Mouse (Mus musculus): Measurements from ENCODE around the gene Abcf2. TPM values are rescaled to one million over a fixed set of nuclear protein-coding genes. Genes with fewer than 3 reads are reported as not detected.
"Not testable (repeated sequence)": the region's sequence is repeated elsewhere in the genome, so short reads cannot be mapped to it uniquely, and the experiment has no call there.

Abcf2 gene
- polyA plus RNA-seq, 1 experiment from 2014 or later = 131 TPM

- Histone ChIP-seq H3K9ac (replicated peaks) (peak overlapping the region; percentile 84), H3K27ac (peak overlapping the region; percentile 76; the same call in 1 of the 2 replicates), H3K27me3 (no peaks in the 10 kb centered on the region), H3K9me3 (no peaks in the 10 kb centered on the region), H3K4me2 (peak overlapping the region; percentile 71), H3K36me3 (peaks cover 36% of the 10 kb centered on the region), H3K4me1 (replicated peaks) (peaks cover 12% of the 10 kb centered on the region), H3K4me3 (replicated peaks) (peak overlapping the region; percentile 75)
- ATAC-seq (ENCODE audit: insufficient number of reproducible peaks, insufficient read depth, low FRiP score, low TSS enrichment, low read depth) = peak; percentile 26
- WGBS = under 1% methylated on average over 32 of the region's 32 CpGs
These were observed 475 bp downstream of the Abcf2 start for GRCm38 (mm10) chr5:24576801-24577182.

- no peak for ATAC-seq (ENCODE audit: insufficient number of reproducible peaks, insufficient read depth, low FRiP score, low TSS enrichment, low read depth)
- H3K9ac ChIP-seq (replicated peaks) = peak overlapping the region; percentile 84
- WGBS = 90% methylated on average over 1 of the region's 1 CpGs
These were observed 1.3 kb downstream of the Abcf2 start for GRCm38 (mm10) chr5:24575948-24576347.

GRCm38 (mm10) chr5:24556709-24557108, 20.6 kb downstream of the Abcf2 start, which contains the start of gene 4931409K22Rik:
Gene 4931409K22Rik (minus strand): TSS chr5:24556809.
- H3K27ac ChIP-seq = no peak within 1 kb of the TSS
- H3K27me3 ChIP-seq = no peaks in the 10 kb centered on the region
- no peaks in the 10 kb centered on the region for H3K9me3 ChIP-seq
- H3K4me1 ChIP-seq (replicated peaks) = peaks cover 24% of the 10 kb centered on the region
- no peak within 1 kb of the TSS for H3K4me3 ChIP-seq (replicated peaks)
- H3K4me2 ChIP-seq = no peak within 1 kb of the TSS
- no peak within 1 kb of the TSS for H3K9ac ChIP-seq (replicated peaks)
- ATAC-seq (ENCODE audit: insufficient number of reproducible peaks, insufficient read depth, low FRiP score, low TSS enrichment, low read depth) = no peak
- 73% methylated on average over 2 of the region's 2 CpGs for WGBS
- no peaks in the 10 kb centered on the region for H3K36me3 ChIP-seq

More at GRCm38 (mm10) chr5:24575948-24576347, 1.3 kb downstream of the Abcf2 start:
- Histone ChIP-seq H3K4me3 (replicated peaks) (peak overlapping the region; percentile 75), H3K27ac (no peak overlapping the region), H3K9me3 (no peaks in the 10 kb centered on the region), H3K27me3 (no peaks in the 10 kb centered on the region), H3K4me1 (replicated peaks) (peaks cover 12% of the 10 kb centered on the region), H3K36me3 (peaks cover 44% of the 10 kb centered on the region), H3K4me2 (peak overlapping the region; percentile 71)

- not testable (repeated sequence) for H3K9ac ChIP-seq (replicated peaks); H3K27ac ChIP-seq; ATAC-seq (ENCODE audit: insufficient number of reproducible peaks, insufficient read depth, low FRiP score, low TSS enrichment, low read depth); H3K27me3 ChIP-seq; H3K4me3 ChIP-seq (replicated peaks); H3K4me2 ChIP-seq; H3K9me3 ChIP-seq; H3K36me3 ChIP-seq
- 95% methylated on average over 7 of the region's 7 CpGs for WGBS
- peaks cover 37% of the 10 kb centered on the region for H3K4me1 ChIP-seq (replicated peaks)
These were observed 21.9 kb downstream of the Abcf2 start for GRCm38 (mm10) chr5:24555335-24555734.

GRCm38 (mm10) chr5:24553621-24554244, 23.5 kb downstream of the Abcf2 start:
- no peaks in the 10 kb centered on the region for H3K36me3 ChIP-seq
- peak overlapping the region; percentile 24; the same call in 1 of the 2 replicates for H3K27ac ChIP-seq
- no peak overlapping the region for H3K9ac ChIP-seq (replicated peaks)
- H3K4me1 ChIP-seq (replicated peaks) = peaks cover 37% of the 10 kb centered on the region
- H3K27me3 ChIP-seq = peaks cover 18% of the 10 kb centered on the region
- no peak overlapping the region for H3K4me2 ChIP-seq
- ATAC-seq (ENCODE audit: insufficient number of reproducible peaks, insufficient read depth, low FRiP score, low TSS enrichment, low read depth) = no peak
- no peak overlapping the region for H3K4me3 ChIP-seq (replicated peaks)
- H3K9me3 ChIP-seq = no peaks in the 10 kb centered on the region
- WGBS = 47% methylated on average over 5 of the region's 5 CpGs

GRCm38 (mm10) chr5:24551317-24551688, 26.0 kb downstream of the Abcf2 start:
- Histone ChIP-seq H3K9me3 (no peaks in the 10 kb centered on the region), H3K27me3 (peaks cover 30% of the 10 kb centered on the region), H3K36me3 (no peaks in the 10 kb centered on the region), H3K4me3 (replicated peaks) (peak overlapping the region; percentile 22; the same call in 1 of the 2 replicates), H3K27ac (no peak overlapping the region), H3K9ac (replicated peaks) (no peak overlapping the region), H3K4me1 (replicated peaks) (peaks cover 37% of the 10 kb centered on the region), H3K4me2 (peak overlapping the region; percentile 45)
- no peak for ATAC-seq (ENCODE audit: insufficient number of reproducible peaks, insufficient read depth, low FRiP score, low TSS enrichment, low read depth)
- WGBS = 55% methylated on average over 2 of the region's 2 CpGs

GRCm38 (mm10) chr5:24550598-24551316, 26.5 kb downstream of the Abcf2 start:
- Histone ChIP-seq H3K9ac (replicated peaks) (0 out of 2 replicates have a peak overlapping the region, but pooled peaks have one; percentile 23), H3K4me2 (peak overlapping the region; percentile 45), H3K4me1 (replicated peaks) (peaks cover 37% of the 10 kb centered on the region), H3K9me3 (no peaks in the 10 kb centered on the region), H3K27ac (no peak overlapping the region), H3K4me3 (replicated peaks) (peak overlapping the region; percentile 22; the same call in 1 of the 2 replicates), H3K27me3 (peaks cover 30% of the 10 kb centered on the region), H3K36me3 (no peaks in the 10 kb centered on the region)
- ATAC-seq (ENCODE audit: insufficient number of reproducible peaks, insufficient read depth, low FRiP score, low TSS enrichment, low read depth) = no peak
- 29% methylated on average over 26 of the region's 26 CpGs for WGBS

- Histone ChIP-seq H3K4me3 (replicated peaks) (no peak overlapping the region), H3K4me2 (no peak overlapping the region), H3K9ac (replicated peaks) (no peak overlapping the region), H3K27me3 (peaks cover 16% of the 10 kb centered on the region; the same call in 1 of the 2 replicates), H3K36me3 (no peaks in the 10 kb centered on the region), H3K9me3 (no peaks in the 10 kb centered on the region), H3K27ac (no peak overlapping the region), H3K4me1 (replicated peaks) (peaks cover 28% of the 10 kb centered on the region)
- WGBS = 72% methylated on average over 7 of the region's 7 CpGs
- no peak for ATAC-seq (ENCODE audit: insufficient number of reproducible peaks, insufficient read depth, low FRiP score, low TSS enrichment, low read depth)
These were observed 34.6 kb downstream of the Abcf2 start for GRCm38 (mm10) chr5:24542643-24543042.

GRCm38 (mm10) chr5:24541144-24541569, 36.1 kb downstream of the Abcf2 start:
- 16% methylated on average over 6 of the region's 6 CpGs for WGBS
- H3K9ac ChIP-seq (replicated peaks) = peak overlapping the region; percentile 45; the same call in 1 of the 2 replicates
- H3K27me3 ChIP-seq = peaks cover 25% of the 10 kb centered on the region
- no peak for ATAC-seq (ENCODE audit: insufficient number of reproducible peaks, insufficient read depth, low FRiP score, low TSS enrichment, low read depth)
- H3K36me3 ChIP-seq = no peaks in the 10 kb centered on the region
- H3K4me3 ChIP-seq (replicated peaks) = 0 out of 2 replicates have a peak overlapping the region, but pooled peaks have one; percentile 7
- peaks cover 31% of the 10 kb centered on the region for H3K4me1 ChIP-seq (replicated peaks)
- peak overlapping the region; percentile 70; the same call in 1 of the 2 replicates for H3K27ac ChIP-seq
- peak overlapping the region; percentile 47 for H3K4me2 ChIP-seq
- no peaks in the 10 kb centered on the region for H3K9me3 ChIP-seq

- 0 out of 2 replicates have a peak within 1 kb of the TSS, but pooled peaks have one; percentile 7 for H3K4me3 ChIP-seq (replicated peaks)
- H3K9ac ChIP-seq (replicated peaks) = peak within 1 kb of the TSS; percentile 45; the same call in 1 of the 2 replicates
- peaks cover 31% of the 10 kb centered on the region for H3K27me3 ChIP-seq
These were observed 36.7 kb downstream of the Abcf2 start, which contains the start of gene Asb10 for GRCm38 (mm10) chr5:24540387-24541143. Gene Asb10 (minus strand): TSS chr5:24540978.

More at GRCm38 (mm10) chr5:24540387-24541143, 36.7 kb downstream of the Abcf2 start, which contains the start of gene Asb10:
- ATAC-seq (ENCODE audit: insufficient number of reproducible peaks, insufficient read depth, low FRiP score, low TSS enrichment, low read depth) = peak; percentile 40; the same call in 1 of the 2 replicates
- Histone ChIP-seq H3K9me3 (no peaks in the 10 kb centered on the region), H3K4me2 (peak within 1 kb of the TSS; percentile 47), H3K4me1 (replicated peaks) (peaks cover 31% of the 10 kb centered on the region), H3K27ac (peak within 1 kb of the TSS; percentile 70), H3K36me3 (no peaks in the 10 kb centered on the region)
- WGBS = 28% methylated on average over 14 of the region's 14 CpGs
